Mouse (Mus musculus): Measurements from ENCODE around the gene Ntm.

- no peak for TF ChIP-seq POLR2AphosphoS2 (IDR thresholded peaks at IDR 0.05; ENCODE audit: insufficient read length, low read depth)
- no peak for TF ChIP-seq POLR2A (IDR thresholded peaks at IDR 0.05; ENCODE audit: insufficient read length, low read depth)
- TF ChIP-seq MYOD1 (IDR thresholded peaks at IDR 0.05; ENCODE audit: control insufficient read depth in 1 of 3, insufficient read length in 2 of 3, low read depth in 2 of 3), result no peak
- TF ChIP-seq REST (IDR thresholded peaks at IDR 0.05; ENCODE audit: insufficient read depth, insufficient read length), result no peak
- no peak for TF ChIP-seq MYOG (IDR thresholded peaks at IDR 0.05; ENCODE audit: control insufficient read depth in 1 of 3, insufficient read depth in 1 of 3, insufficient read length in 2 of 3, low read depth in 2 of 3)
Measured at GRCm38 (mm10) chr9:29867746-29868145, 95.2 kb downstream of the Ntm start.
